Mouse (Mus musculus): ENCODE results near the gene Osm. TPM values are rescaled to one million over a fixed set of nuclear protein-coding genes. Genes with fewer than 3 reads are reported as not detected.
A peak's percentile ranks its signal among the peaks of the same experiment; 100 is the strongest.

Osm gene
- polyA plus RNA-seq, 1 experiment from 2014 or later: 0.06 TPM

GRCm38 (mm10) chr11:4263296-4263695 is 27.1 kb downstream of the Osm start:
- peaks cover 64% of the 10 kb centered on the region for H3K4me1 ChIP-seq
- 8% methylated on average over 1 of the region's 1 CpGs for WGBS
- H3K4me2 ChIP-seq (replicated peaks): no peak overlapping the region
- no peak overlapping the region for H3K27ac ChIP-seq
- no peak for ATAC-seq (ENCODE audit: low FRiP score, low read depth)
- H3K27me3 ChIP-seq: peaks cover 47% of the 10 kb centered on the region
- H3K36me3 ChIP-seq: no peaks in the 10 kb centered on the region
- H3K9me3 ChIP-seq: no peaks in the 10 kb centered on the region
- no peak overlapping the region for H3K9ac ChIP-seq
- no peak overlapping the region for H3K4me3 ChIP-seq

GRCm38 (mm10) chr11:4264066-4264465 is 27.8 kb downstream of the Osm start:
- no peaks in the 10 kb centered on the region for H3K36me3 ChIP-seq
- peaks cover 64% of the 10 kb centered on the region for H3K4me1 ChIP-seq
- no peak for ATAC-seq (ENCODE audit: low FRiP score, low read depth)
- H3K27ac ChIP-seq: no peak overlapping the region
- H3K4me2 ChIP-seq (replicated peaks): no peak overlapping the region
- H3K27me3 ChIP-seq: peaks cover 54% of the 10 kb centered on the region
- 67% methylated on average over 7 of the region's 7 CpGs for WGBS
- no peak overlapping the region for H3K4me3 ChIP-seq
- no peak overlapping the region for H3K9ac ChIP-seq
- no peaks in the 10 kb centered on the region for H3K9me3 ChIP-seq

GRCm38 (mm10) chr11:4266271-4267201 is 30.3 kb downstream of the Osm start:
- Histone ChIP-seq H3K36me3 (no peaks in the 10 kb centered on the region), H3K27ac (peak overlapping the region; percentile 39; the same call in 1 of the 2 replicates), H3K9me3 (no peaks in the 10 kb centered on the region), H3K4me3 (peak overlapping the region; percentile 60), H3K27me3 (peaks cover 78% of the 10 kb centered on the region), H3K4me1 (peaks cover 45% of the 10 kb centered on the region), H3K9ac (peak overlapping the region; percentile 67), H3K4me2 (replicated peaks) (peak overlapping the region; percentile 92)
- no peak for ATAC-seq (ENCODE audit: low FRiP score, low read depth)
- 1% methylated on average over 50 of the region's 61 CpGs for WGBS

GRCm38 (mm10) chr11:4267202-4267578 is 31.0 kb downstream of the Osm start:
- ATAC-seq (ENCODE audit: low FRiP score, low read depth): no peak
- H3K4me3 ChIP-seq: peak overlapping the region; percentile 60

GRCm38 (mm10) chr11:4268500-4268899 is 32.3 kb downstream of the Osm start:
- H3K4me1 ChIP-seq: peaks cover 25% of the 10 kb centered on the region
- ATAC-seq (ENCODE audit: low FRiP score, low read depth): no peak
- no peaks in the 10 kb centered on the region for H3K36me3 ChIP-seq
- no peak overlapping the region for H3K27ac ChIP-seq
- no peak overlapping the region for H3K4me3 ChIP-seq
- H3K9me3 ChIP-seq: no peaks in the 10 kb centered on the region
- H3K4me2 ChIP-seq (replicated peaks): no peak overlapping the region
- WGBS: 81% methylated on average over 6 of the region's 6 CpGs
- no peak overlapping the region for H3K9ac ChIP-seq
- peaks cover 79% of the 10 kb centered on the region for H3K27me3 ChIP-seq

More at GRCm38 (mm10) chr11:4267202-4267578, 31.0 kb downstream of the Osm start:
- under 1% methylated on average over 12 of the region's 13 CpGs for WGBS
- H3K9me3 ChIP-seq: no peaks in the 10 kb centered on the region
- H3K4me2 ChIP-seq (replicated peaks): peak overlapping the region; percentile 92
- no peak overlapping the region for H3K27ac ChIP-seq
- H3K4me1 ChIP-seq: peaks cover 39% of the 10 kb centered on the region
- H3K9ac ChIP-seq: no peak overlapping the region
- peaks cover 79% of the 10 kb centered on the region for H3K27me3 ChIP-seq
- no peaks in the 10 kb centered on the region for H3K36me3 ChIP-seq

- Histone ChIP-seq H3K27me3 (peaks cover 55% of the 10 kb centered on the region), H3K36me3 (no peaks in the 10 kb centered on the region), H3K27ac (no peak overlapping the region), H3K4me3 (no peak overlapping the region), H3K4me2 (replicated peaks) (no peak overlapping the region), H3K9me3 (no peaks in the 10 kb centered on the region), H3K9ac (no peak overlapping the region), H3K4me1 (peaks cover 15% of the 10 kb centered on the region)
- 27% methylated on average over 20 of the region's 20 CpGs for WGBS
- no peak for ATAC-seq (ENCODE audit: low FRiP score, low read depth)
Measured at GRCm38 (mm10) chr11:4270744-4271459, 34.7 kb downstream of the Osm start.

GRCm38 (mm10) chr11:4271544-4271943 is 35.3 kb downstream of the Osm start:
- Histone ChIP-seq H3K27ac (no peak overlapping the region), H3K4me2 (replicated peaks) (no peak overlapping the region), H3K4me1 (peaks cover 15% of the 10 kb centered on the region), H3K9ac (no peak overlapping the region), H3K9me3 (no peaks in the 10 kb centered on the region), H3K36me3 (no peaks in the 10 kb centered on the region), H3K27me3 (peaks cover 50% of the 10 kb centered on the region), H3K4me3 (no peak overlapping the region)
- 69% methylated on average over 11 of the region's 11 CpGs for WGBS
- no peak for ATAC-seq (ENCODE audit: low FRiP score, low read depth)

GRCm38 (mm10) chr11:4276411-4276861 is 40.2 kb downstream of the Osm start:
- 0 out of 2 replicates have a peak overlapping the region, but pooled peaks have one; percentile 25 for H3K9ac ChIP-seq
- peaks cover 21% of the 10 kb centered on the region for H3K4me1 ChIP-seq
- no peak overlapping the region for H3K4me3 ChIP-seq
- H3K27me3 ChIP-seq: peaks cover 1% of the 10 kb centered on the region; the same call in 1 of the 2 replicates
- H3K36me3 ChIP-seq: no peaks in the 10 kb centered on the region
- peak overlapping the region; percentile 48; the same call in 1 of the 2 replicates for H3K27ac ChIP-seq
- H3K4me2 ChIP-seq (replicated peaks): no peak overlapping the region
- ATAC-seq (ENCODE audit: low FRiP score, low read depth): no peak; the same call in 1 of the 2 replicates
- no peaks in the 10 kb centered on the region for H3K9me3 ChIP-seq
- 47% methylated on average over 11 of the region's 11 CpGs for WGBS

- peak; percentile 24; the same call in 1 of the 2 replicates for ATAC-seq (ENCODE audit: low FRiP score, low read depth)
- Histone ChIP-seq H3K4me2 (replicated peaks) (no peak overlapping the region), H3K9ac (no peak overlapping the region), H3K4me3 (no peak overlapping the region), H3K27ac (no peak overlapping the region), H3K36me3 (no peaks in the 10 kb centered on the region), H3K27me3 (no peaks in the 10 kb centered on the region), H3K4me1 (peaks cover 27% of the 10 kb centered on the region), H3K9me3 (no peaks in the 10 kb centered on the region)
- 45% methylated on average over 7 of the region's 7 CpGs for WGBS
Measured at GRCm38 (mm10) chr11:4279909-4280308, 43.7 kb downstream of the Osm start.

- H3K27ac ChIP-seq: no peak overlapping the region
- no peak overlapping the region for H3K4me3 ChIP-seq
- no peak overlapping the region for H3K4me2 ChIP-seq (replicated peaks)
- H3K4me1 ChIP-seq: peaks cover 16% of the 10 kb centered on the region
- H3K27me3 ChIP-seq: no peaks in the 10 kb centered on the region
- 80% methylated on average over 6 of the region's 6 CpGs for whole genome bisulfite sequencing
- no peaks in the 10 kb centered on the region for H3K36me3 ChIP-seq
- no peaks in the 10 kb centered on the region for H3K9me3 ChIP-seq
- ATAC-seq (ENCODE audit: low FRiP score, low read depth): no peak
- H3K9ac ChIP-seq: no peak overlapping the region
Measured at GRCm38 (mm10) chr11:4281852-4282251, 45.6 kb downstream of the Osm start.

GRCm38 (mm10) chr11:4283627-4284026 is 47.4 kb downstream of the Osm start:
- ATAC-seq (ENCODE audit: low FRiP score, low read depth): no peak
- no peak overlapping the region for H3K27ac ChIP-seq
- H3K9ac ChIP-seq: no peak overlapping the region
- H3K4me3 ChIP-seq: no peak overlapping the region
- no peak overlapping the region for H3K4me2 ChIP-seq (replicated peaks)
- WGBS: 13% methylated on average over 4 of the region's 4 CpGs
- peaks cover 15% of the 10 kb centered on the region for H3K4me1 ChIP-seq
- no peaks in the 10 kb centered on the region for H3K36me3 ChIP-seq
- H3K27me3 ChIP-seq: no peaks in the 10 kb centered on the region
- no peaks in the 10 kb centered on the region for H3K9me3 ChIP-seq

- Histone ChIP-seq H3K27me3 (0 out of 2 replicates have a peak, but pooled peaks cover 3% of the 10 kb centered on the region), H3K4me2 (replicated peaks) (no peak overlapping the region), H3K36me3 (no peaks in the 10 kb centered on the region), H3K4me3 (no peak overlapping the region), H3K4me1 (no peaks in the 10 kb centered on the region), H3K9ac (no peak overlapping the region), H3K27ac (no peak overlapping the region), H3K9me3 (no peaks in the 10 kb centered on the region)
- 62% methylated on average over 3 of the region's 3 CpGs for WGBS
- ATAC-seq (ENCODE audit: low FRiP score, low read depth): no peak
Measured at GRCm38 (mm10) chr11:4289280-4289679, 53.1 kb downstream of the Osm start.

All from limb, embryonic 13.5 days (tissue).